Mouse (Mus musculus): Measurements from ENCODE around the gene Ecel1. TPM values are rescaled to one million over a fixed set of nuclear protein-coding genes. Genes with fewer than 3 reads are reported as not detected.

Ecel1 gene
- polyA plus RNA-seq, 1 experiment = 0.15 TPM

- DNase-seq (ENCODE audit: low read depth) = no peak
Observed at GRCm38 (mm10) chr1:87170458-87170857, 14.1 kb upstream of the Ecel1 start.

DNA sequence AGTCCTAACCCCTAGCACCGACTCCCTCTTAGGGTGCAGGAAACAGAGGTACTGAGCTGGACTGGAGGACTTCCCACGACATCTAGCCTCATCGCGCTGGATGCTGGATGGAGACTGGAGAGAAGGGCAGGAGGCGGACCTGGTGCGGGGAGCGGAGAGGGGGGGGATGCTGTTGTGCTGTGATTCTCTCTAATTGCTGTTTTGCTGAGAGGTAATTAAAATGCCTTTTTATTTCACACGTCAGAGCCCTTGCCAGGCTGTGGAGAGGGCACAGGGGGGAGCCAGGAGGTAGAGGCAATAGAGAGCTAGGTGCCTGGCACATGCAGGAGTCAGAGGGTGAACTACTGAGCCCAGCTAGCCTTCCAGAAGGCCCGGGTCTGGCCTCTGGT, 8.5 kb upstream of the Ecel1 start:
- no peak for DNase-seq (ENCODE audit: low read depth)

DNA sequence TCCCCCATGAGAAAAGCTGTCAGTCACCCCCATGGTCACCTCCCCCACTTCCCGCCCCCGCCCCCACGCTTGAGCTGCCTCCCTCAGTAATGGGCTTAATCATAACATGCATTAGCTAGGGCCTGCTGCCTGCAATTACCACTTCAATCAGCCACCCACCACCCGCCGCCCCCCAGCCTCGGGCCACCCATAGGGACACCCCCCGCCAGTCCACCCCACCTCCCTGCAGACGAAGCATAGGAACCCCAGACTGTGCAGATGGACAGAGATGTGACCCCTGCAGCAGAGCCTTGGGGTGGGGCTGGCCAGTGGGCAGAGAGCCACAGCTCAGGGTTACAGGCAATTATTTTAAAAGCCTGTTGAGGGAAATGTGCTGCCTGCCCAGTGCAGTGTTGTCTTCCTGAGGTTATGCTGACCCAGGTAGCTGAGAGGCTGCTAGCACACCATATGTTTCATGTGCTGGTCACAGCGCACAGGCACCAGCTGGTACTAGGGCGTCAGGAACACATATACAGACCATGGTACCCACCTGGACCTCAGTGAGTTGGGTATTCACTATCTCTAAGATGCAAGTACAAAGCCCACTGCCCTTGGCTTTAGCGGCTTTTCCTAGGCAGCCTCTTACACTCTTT, 8.0 kb upstream of the Ecel1 start:
- DNase-seq (ENCODE audit: low read depth) = no peak

- DNase-seq (ENCODE audit: low read depth) = no peak
Observed at GRCm38 (mm10) chr1:87159396-87159795, 3.1 kb upstream of the Ecel1 start.

DNA sequence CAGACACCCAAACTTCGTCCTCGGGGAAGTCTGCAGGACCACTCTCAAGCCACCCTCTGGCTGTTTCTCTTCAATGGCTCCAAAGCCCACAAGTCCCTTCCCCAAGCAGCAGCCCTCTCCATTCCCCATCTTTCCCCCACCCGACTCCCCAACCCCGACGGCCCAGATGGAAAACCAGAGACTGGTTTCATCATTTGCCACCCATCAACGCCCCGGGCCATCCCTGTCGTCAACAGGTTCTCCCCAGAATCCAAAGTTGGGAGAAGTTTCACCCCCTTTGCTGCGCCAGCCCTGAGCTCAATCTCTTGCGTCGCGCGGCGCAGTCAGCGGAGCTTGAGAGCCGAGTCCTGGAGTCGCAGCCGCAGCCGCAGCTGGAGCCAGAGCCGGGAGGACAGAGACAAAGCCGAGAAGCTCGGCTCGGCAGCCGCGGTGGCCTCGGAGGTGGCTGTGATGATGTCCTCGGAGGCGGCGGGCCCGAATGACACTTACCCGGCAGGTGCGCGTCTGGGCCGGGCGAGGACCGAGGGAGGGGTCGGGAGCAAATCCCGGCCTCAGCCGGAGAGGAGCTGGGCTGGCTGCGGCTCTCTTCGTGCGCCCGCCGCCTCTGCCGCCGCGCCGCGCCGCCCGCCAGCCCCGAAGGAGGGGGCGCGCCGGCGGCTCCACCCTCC, 656 bp downstream of the Ecel1 start:
- no peak for DNase-seq (ENCODE audit: low read depth)

DNA sequence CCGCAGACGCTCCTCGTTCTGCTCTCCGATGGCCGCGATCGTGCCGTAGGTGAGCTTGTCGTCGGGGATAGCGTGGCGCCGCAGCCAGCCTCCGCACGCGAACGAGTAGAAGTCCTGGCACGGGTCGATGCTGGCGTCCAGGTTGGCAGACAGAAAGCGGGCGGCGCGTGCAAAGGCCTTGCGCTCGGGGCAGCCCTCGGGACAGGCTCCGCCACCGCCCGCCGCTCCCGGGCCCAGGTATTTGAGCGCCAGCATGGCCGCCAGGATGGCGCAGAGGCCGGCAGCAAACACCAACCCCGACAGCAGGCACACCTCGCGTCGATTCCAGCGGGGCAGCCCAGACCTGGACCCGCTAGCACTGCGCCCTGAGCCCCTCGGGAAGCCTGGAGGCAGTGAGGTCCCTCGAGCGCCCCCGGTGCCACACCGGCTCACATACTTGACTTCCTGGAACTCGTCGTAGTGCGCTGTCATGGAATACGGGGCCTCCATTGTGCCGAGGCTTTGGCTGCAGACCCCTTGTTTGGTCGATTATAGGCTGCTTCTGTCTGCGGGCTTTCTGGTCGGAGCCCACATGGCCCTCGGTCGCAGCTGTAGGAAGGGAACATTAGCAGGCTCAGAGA, 1.7 kb downstream of the Ecel1 start:
- DNase-seq (ENCODE audit: low read depth) = no peak

- DNase-seq (ENCODE audit: low read depth) = no peak
Observed at GRCm38 (mm10) chr1:87153776-87154500, 2.4 kb downstream of the Ecel1 start.

- no peak for DNase-seq (ENCODE audit: low read depth)
Observed at GRCm38 (mm10) chr1:87151286-87151685, 5.0 kb downstream of the Ecel1 start.

DNA sequence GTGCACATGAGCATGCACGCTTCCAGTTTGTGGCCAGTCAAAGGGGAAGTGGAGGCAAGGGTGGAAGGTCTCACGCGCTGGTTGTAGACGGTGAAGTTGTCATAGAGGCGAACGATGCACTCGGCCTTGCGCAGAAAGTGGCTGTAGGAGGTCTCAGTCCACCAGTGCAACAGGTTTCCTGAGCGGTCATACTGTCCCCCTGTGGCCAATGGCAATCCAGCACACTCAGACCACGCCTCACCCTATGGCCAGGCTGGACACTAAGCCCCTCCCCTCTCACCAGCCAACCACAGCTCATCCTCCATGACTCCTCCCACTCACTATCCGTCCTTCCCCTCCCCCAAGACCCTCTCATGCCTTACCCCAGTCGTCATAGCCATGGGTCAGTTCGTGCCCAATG, 6.9 kb downstream of the Ecel1 start:
- DNase-seq (ENCODE audit: low read depth) = no peak

- no peak for DNase-seq (ENCODE audit: low read depth)
Observed at GRCm38 (mm10) chr1:87143141-87143540, 13.2 kb downstream of the Ecel1 start.

GRCm38 (mm10) chr1:87142456-87142855, 13.9 kb downstream of the Ecel1 start:
- no peak for DNase-seq (ENCODE audit: low read depth)

DNA sequence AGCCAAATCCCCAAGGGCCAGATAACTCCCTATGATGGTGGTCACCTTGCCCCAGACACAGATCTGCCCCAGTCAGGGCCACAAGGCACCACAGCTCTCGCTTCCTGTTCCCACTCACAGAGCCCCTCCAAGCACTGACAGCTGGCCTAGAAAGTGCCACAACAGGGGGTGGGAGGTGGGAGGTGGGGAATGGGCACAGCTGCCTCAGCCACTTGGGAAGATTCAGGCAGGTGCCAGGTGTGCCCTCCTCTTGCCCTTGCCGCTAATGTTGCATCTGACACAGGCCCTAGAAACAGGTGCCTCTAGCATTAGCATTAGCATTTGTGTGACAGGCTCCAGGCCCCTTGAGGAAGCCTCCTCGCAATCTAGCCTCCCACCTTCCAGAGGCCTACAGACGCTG, 14.8 kb downstream of the Ecel1 start:
- no peak for DNase-seq (ENCODE audit: low read depth)

DNA sequence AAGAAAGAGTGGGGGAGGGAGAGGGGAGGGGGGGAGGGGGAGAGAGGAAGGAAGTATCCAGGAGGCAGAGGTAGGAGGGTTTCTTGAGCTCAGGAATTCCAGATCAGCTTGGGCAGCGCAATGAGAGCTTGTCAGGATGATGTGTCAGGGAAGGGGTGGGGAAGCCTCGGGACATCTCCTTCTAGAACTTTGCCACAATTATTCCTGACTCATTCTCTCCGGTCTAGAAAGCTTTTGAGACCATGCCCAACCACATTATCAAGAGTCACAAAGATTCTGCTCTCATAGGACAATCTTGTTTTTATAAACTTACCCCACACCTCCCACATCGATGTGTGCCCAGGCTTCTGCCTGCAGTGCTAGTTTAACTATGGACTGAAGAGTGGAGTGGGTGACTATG, 24.5 kb downstream of the Ecel1 start:
- no peak for DNase-seq (ENCODE audit: low read depth)

DNA sequence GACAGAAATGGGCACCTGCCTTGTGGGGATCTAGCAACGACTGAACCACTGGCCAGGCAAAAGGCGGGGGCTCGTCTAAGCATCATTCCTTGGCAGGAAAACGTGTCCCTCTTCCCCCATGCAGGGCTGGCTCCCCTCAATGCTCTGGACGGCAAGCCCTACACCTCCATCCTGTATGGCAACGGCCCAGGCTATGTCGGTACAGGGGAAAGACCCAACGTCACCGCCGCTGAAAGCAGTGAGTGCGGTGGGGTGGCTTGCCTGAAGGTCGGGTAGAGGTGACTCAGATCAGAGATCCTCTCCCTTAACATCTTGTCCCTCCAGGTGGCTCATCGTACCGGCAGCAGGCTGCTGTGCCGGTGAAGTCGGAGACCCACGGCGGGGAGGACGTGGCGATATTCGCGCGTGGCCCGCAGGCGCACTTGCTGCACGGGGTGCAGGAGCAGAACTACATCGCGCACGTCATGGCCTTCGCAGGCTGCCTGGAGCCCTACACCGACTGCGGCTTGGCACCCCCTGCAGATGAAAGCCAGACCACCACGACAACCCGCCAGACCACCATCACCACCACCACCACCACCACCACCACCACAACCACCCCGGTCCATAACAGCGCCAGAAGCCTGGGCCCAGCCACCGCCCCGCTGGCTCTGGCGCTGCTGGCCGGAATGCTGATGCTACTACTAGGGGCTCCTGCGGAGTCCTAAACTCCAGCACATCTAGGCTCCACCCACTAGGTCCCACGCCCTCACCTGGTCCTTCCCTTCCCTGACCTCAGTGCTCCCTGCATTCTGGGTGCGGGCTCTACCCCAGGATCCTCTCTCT, 28.9 kb downstream of the Ecel1 start:
- DNase-seq (ENCODE audit: low read depth) = no peak

GRCm38 (mm10) chr1:87124673-87125072, 31.6 kb downstream of the Ecel1 start, which contains the start of gene Akp3:
Akp3 (plus strand) TSS chr1:87124973.
- DNase-seq (ENCODE audit: low read depth) = no peak

GRCm38 (mm10) chr1:87114784-87115183, 41.5 kb downstream of the Ecel1 start:
- no peak for DNase-seq (ENCODE audit: low read depth)

GRCm38 (mm10) chr1:87111719-87112354, 44.5 kb downstream of the Ecel1 start:
- DNase-seq (ENCODE audit: low read depth) = no peak

GRCm38 (mm10) chr1:87108564-87108963, 47.8 kb downstream of the Ecel1 start:
- DNase-seq (ENCODE audit: low read depth) = no peak

DNA sequence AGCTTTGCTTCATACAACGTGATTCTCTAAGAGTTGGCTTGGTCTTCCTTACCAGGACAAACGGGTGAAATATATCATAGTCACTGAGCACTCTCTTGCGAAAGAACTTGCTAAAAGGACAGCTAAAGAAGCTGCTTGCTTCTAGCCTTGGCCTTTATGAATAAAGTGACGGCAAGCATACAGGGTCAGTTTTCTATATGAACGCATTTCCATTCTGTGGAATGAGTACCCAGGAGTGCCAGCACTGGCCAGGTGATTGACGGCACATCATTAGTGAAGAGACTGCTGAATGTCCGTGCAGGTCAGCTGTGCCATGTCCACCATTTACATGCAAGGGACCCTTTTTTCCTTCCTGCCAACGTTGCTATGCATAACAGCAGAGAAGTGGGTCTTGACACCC, 49.8 kb downstream of the Ecel1 start:
- no peak for DNase-seq (ENCODE audit: low read depth)

GRCm38 (mm10) chr1:87103936-87104335, 52.4 kb downstream of the Ecel1 start:
- DNase-seq (ENCODE audit: low read depth) = no peak

DNA sequence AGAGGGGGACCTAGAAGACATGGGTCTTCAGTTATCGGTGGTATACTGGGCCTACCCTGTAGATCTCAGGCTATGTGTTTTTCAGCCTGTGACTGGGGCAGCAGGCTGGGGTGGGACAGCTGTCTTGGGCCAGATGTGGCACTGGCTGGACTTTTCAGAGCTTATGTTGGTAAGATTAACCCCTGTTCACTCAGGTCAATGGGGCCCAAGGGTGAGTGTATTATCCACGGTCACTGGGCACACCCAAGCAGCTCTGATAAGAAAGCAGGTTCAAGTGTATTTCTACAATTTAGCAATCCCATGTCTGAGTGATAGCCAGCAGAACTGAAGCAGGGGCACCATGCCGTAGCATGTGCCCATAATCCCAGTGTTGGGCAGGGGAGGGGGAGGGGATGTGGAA, 54.2 kb downstream of the Ecel1 start:
- no peak for DNase-seq (ENCODE audit: low read depth)
